Mouse (Mus musculus) kidney, embryonic 14.5 days (tissue): ENCODE results near the gene Phtf2. TPM values are rescaled to one million over a fixed set of nuclear protein-coding genes. Genes with fewer than 3 reads are reported as not detected.
A peak's percentile ranks its signal among the peaks of the same experiment; 100 is the strongest.

ENCODE experiments used
- ATAC-seq: fragments of 200-750 bp; cut with Nextera tagmentation; 2 replicates; pipeline ENCODE4 v1.8.0; 2017; ENCODE audit warnings: moderate number of reproducible peaks, mild to moderate bottlenecking, moderate TSS enrichment, moderate library complexity; ENCODE audit not compliant: low FRiP score, low TSS enrichment
- H3K27ac ChIP-seq: fragments of 300-500 bp; sonication (generic); 2 replicates; pipeline ENCODE4 v1.5.1; 2014; ENCODE audit warnings: low read depth, mild to moderate bottlenecking, low read length, moderate library complexity, mixed read lengths
- H3K27me3 ChIP-seq: fragments of 300-500 bp; sonication (generic); 2 replicates; pipeline ENCODE4 v1.6.1; 2014; ENCODE audit warnings: mild to moderate bottlenecking, low read length; ENCODE audit not compliant: control insufficient read depth, insufficient read depth
- H3K36me3 ChIP-seq: fragments of 300-500 bp; sonication (generic); 2 replicates; pipeline ENCODE4 v1.6.1; 2014; ENCODE audit warnings: low read length, mixed read lengths; ENCODE audit not compliant: control insufficient read depth, insufficient read depth
- H3K4me1 ChIP-seq: fragments of 300-500 bp; sonication (generic); 2 replicates; pipeline ENCODE4 v1.6.1; 2014; ENCODE audit warnings: low read length, mixed read lengths; ENCODE audit not compliant: control insufficient read depth, insufficient read depth
- H3K4me2 ChIP-seq: fragments of 300-500 bp; sonication (generic); replicated peaks from 2 replicates; pipeline ENCODE4 v1.6.1; 2014; ENCODE audit warnings: low read depth, mild to moderate bottlenecking, low read length
- H3K4me3 ChIP-seq: fragments of 300-500 bp; sonication (generic); 2 replicates; pipeline ENCODE4 v1.5.1; 2014; ENCODE audit warnings: mild to moderate bottlenecking, low read length
- H3K9ac ChIP-seq: fragments of 300-500 bp; sonication (generic); 2 replicates; pipeline ENCODE4 v1.6.1; 2014; ENCODE audit warnings: low read depth, mild to moderate bottlenecking, low read length, moderate library complexity
- H3K9me3 ChIP-seq: fragments of 300-500 bp; sonication (generic); 2 replicates; pipeline ENCODE4 v1.6.1; 2016; ENCODE audit warnings: low read length; ENCODE audit not compliant: control insufficient read depth
- WGBS: fragments of 180-500 bp; shearing (Covaris S2); extraction: QIAGEN DNeasy Blood & Tissue Kit; methylation state at CpG from one replicate; pipeline ENCODE4 v1.1.7; 2014; 5-methylcytosine and 5-hydroxymethylcytosine counted together
- polyA plus RNA-seq: library from polyadenylated mRNA; unstranded; fragments of >200 nt; fragmentation: Nextera tagmentation; extraction: Ambion mirVana; gene quantifications from 2 replicates; pipeline ENCODE4 v1.2.1, GENCODE M21; 2014

The Phtf2 gene
- polyA plus RNA-seq, 1 experiment from 2014 or later, result 18.9 TPM

- WGBS, result 79% methylated on average over 11 of the region's 11 CpGs
- Histone ChIP-seq H3K4me2 (no peak overlapping the region), H3K4me1 (no peaks in the 10 kb centered on the region), H3K9me3 (no peaks in the 10 kb centered on the region), H3K4me3 (no peak overlapping the region), H3K36me3 (no peaks in the 10 kb centered on the region), H3K27ac (no peak overlapping the region), H3K9ac (no peak overlapping the region), H3K27me3 (no peaks in the 10 kb centered on the region)
- peak; percentile 28; the same call in 1 of the 2 replicates for ATAC-seq
These were observed 31.7 kb upstream of the Phtf2 start for GRCm38 (mm10) chr5:20913372-20914275.

GRCm38 (mm10) chr5:20911741-20912140, 29.8 kb upstream of the Phtf2 start:
- Histone ChIP-seq H3K4me3 (no peak overlapping the region), H3K36me3 (peaks cover 4% of the 10 kb centered on the region; the same call in 1 of the 2 replicates), H3K27me3 (no peaks in the 10 kb centered on the region), H3K9me3 (no peaks in the 10 kb centered on the region), H3K4me1 (no peaks in the 10 kb centered on the region), H3K27ac (no peak overlapping the region), H3K4me2 (no peak overlapping the region), H3K9ac (no peak overlapping the region)
- no peak for ATAC-seq
- WGBS, result 80% methylated on average over 2 of the region's 2 CpGs

DNA sequence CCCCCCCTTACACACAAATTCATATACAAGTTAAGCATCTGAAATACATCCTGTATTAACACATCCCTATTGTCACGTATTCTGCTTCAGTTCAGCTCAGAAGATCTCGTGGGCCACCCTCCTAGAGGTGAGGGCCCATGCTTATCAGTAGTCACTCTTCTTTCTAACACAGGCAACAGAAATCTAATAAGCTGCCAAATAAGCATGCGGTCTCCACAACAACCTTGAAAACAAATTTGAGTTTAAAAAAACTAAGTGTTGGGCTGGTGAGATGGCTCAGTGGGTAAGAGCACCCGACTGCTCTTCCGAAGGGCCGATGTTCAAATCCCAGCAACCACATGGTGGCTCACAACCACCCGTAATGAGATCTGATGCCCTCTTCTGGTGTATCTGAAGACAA, 24.3 kb upstream of the Phtf2 start:
- Histone ChIP-seq H3K4me3 (no peak overlapping the region), H3K9ac (no peak overlapping the region), H3K9me3 (no peaks in the 10 kb centered on the region), H3K27ac (no peak overlapping the region), H3K27me3 (no peaks in the 10 kb centered on the region), H3K4me2 (no peak overlapping the region), H3K4me1 (no peaks in the 10 kb centered on the region), H3K36me3 (peaks cover 15% of the 10 kb centered on the region; the same call in 1 of the 2 replicates)
- no peak for ATAC-seq
- 92% methylated on average over 7 of the region's 7 CpGs for WGBS

DNA sequence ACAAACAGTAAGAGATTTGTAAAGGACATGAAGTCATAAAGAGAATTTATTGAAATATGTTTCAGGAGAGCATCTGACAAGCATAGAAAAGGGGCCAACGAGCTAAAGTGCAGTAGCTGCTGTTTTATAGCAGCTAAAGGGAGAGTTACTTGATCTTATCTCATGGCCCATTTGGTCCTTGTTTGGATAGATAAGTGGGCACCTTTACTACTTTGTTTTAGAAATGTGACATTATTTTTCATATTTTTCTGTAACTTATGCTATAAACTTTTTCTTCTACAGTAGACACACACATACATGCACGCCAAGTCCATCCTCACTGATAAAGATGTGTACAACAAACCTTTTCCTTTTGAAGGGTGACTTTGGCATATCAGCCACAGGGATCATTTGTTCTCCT, 23.5 kb upstream of the Phtf2 start:
- no peaks in the 10 kb centered on the region for H3K27me3 ChIP-seq
- no peak for ATAC-seq
- H3K27ac ChIP-seq, result no peak overlapping the region
- no peak overlapping the region for H3K9ac ChIP-seq
- 56% methylated on average over 2 of the region's 2 CpGs for WGBS
- no peak overlapping the region for H3K4me3 ChIP-seq
- no peaks in the 10 kb centered on the region for H3K4me1 ChIP-seq
- peaks cover 15% of the 10 kb centered on the region; the same call in 1 of the 2 replicates for H3K36me3 ChIP-seq
- no peak overlapping the region for H3K4me2 ChIP-seq
- no peaks in the 10 kb centered on the region for H3K9me3 ChIP-seq

DNA sequence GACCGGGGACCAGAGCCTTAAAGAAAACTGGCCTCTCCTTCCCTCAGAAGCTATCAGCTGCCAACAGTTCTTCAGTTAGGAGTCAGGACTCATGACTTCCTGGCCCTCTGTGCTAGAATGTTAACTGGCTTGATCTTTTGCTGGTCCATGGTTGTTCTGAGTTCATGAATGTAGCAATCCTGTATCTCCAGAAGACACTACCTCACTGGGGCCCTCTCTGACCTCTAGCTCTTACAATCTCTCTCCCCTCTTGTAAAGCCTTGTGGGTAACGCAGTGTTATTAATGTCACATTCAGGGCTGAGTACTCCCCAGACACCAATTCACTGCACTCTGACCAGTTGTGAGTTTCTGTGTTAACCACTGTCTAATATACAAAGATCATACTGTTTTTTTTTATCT, 22.7 kb upstream of the Phtf2 start:
- no peak overlapping the region for H3K27ac ChIP-seq
- no peak overlapping the region for H3K4me2 ChIP-seq
- no peak overlapping the region for H3K4me3 ChIP-seq
- H3K9ac ChIP-seq, result no peak overlapping the region
- WGBS, result 88% methylated on average over 2 of the region's 2 CpGs
- H3K36me3 ChIP-seq, result peaks cover 15% of the 10 kb centered on the region; the same call in 1 of the 2 replicates
- H3K4me1 ChIP-seq, result no peaks in the 10 kb centered on the region
- no peaks in the 10 kb centered on the region for H3K9me3 ChIP-seq
- no peaks in the 10 kb centered on the region for H3K27me3 ChIP-seq
- ATAC-seq, result no peak

DNA sequence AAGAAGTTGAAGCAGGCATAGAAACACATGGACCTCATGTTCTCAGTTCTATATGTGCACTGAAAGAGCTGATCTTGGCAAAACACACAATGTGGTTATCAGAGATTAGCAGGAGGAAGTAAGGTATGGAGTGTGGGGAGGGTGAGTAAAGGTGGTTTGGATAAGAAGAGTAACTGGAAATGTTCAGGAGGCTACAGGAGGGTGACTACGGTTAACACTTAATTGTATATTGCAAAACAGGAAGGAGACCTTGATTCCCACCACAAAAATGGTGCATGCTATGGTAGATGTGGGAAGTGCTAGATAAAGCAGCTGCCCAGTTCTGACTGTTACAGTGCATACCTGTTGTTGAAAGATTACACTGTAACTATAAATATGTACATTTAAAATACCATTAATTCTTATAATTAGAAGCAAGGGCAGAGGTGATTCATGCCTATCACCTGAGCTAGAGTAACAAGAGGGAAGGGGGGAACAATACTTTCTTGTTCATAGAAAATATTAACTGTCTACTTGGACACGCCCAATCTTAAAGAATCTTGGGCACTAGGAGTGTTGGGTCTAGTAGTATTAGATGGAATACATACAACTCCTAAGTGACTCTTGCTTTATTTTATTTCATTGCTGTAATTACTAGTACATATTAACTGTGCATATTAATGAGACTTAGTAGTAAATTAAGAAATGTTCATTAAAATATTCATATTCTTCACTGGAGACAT, 15.7 kb upstream of the Phtf2 start:
- ATAC-seq, result no peak
- no peak overlapping the region for H3K4me3 ChIP-seq

DNA sequence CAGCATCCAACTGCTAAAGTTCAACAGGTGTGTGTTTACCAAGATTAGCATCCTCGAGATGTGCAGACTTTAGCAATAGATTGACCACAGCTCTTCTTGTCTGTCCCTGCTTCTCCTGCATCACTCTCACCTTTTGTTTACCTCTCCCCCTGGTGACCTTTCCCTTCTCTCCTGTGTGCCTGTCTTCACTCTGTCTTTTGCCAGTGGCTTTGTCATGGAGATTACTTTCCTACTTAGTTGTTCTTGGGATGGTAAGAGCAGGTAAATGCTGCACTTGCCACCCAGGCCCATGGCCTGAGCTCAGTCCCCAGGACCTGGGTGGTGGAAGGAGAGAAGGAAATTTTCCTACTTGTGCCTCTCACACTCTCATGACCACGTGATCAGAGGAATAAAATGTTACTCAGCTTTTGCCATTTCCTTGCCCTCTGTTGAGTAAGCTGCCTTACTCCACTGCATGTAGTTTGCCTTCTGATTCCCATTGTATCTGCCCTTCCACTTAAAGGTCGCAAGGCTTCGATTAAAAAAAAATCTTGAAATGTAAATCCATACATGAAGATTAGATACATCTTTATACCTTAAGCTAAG, 2.2 kb upstream of the Phtf2 start:
- 77% methylated on average over 4 of the region's 4 CpGs for WGBS
- Histone ChIP-seq H3K9me3 (no peaks in the 10 kb centered on the region), H3K9ac (no peak overlapping the region), H3K27me3 (no peaks in the 10 kb centered on the region), H3K27ac (no peak overlapping the region), H3K36me3 (peaks cover 10% of the 10 kb centered on the region; the same call in 1 of the 2 replicates), H3K4me2 (peak overlapping the region; percentile 50; the same call in 1 of the 2 replicates), H3K4me1 (peaks cover 5% of the 10 kb centered on the region), H3K4me3 (no peak overlapping the region)
- no peak for ATAC-seq

More for the DNA sequence above, 15.7 kb upstream of the Phtf2 start:
- Histone ChIP-seq H3K9me3 (no peaks in the 10 kb centered on the region), H3K27ac (no peak overlapping the region), H3K9ac (no peak overlapping the region), H3K4me1 (no peaks in the 10 kb centered on the region), H3K27me3 (no peaks in the 10 kb centered on the region), H3K4me2 (no peak overlapping the region), H3K36me3 (peaks cover 36% of the 10 kb centered on the region)
- WGBS, result 91% methylated on average over 2 of the region's 2 CpGs

GRCm38 (mm10) chr5:20880797-20881775, 838 bp downstream of the Phtf2 start:
- H3K4me3 ChIP-seq, result peak overlapping the region; percentile 85
- peak overlapping the region; percentile 90 for H3K9ac ChIP-seq
- WGBS, result 1% methylated on average over 58 of the region's 64 CpGs
- peaks cover 2% of the 10 kb centered on the region; the same call in 1 of the 2 replicates for H3K36me3 ChIP-seq
- peak overlapping the region; percentile 60 for H3K4me2 ChIP-seq
- H3K4me1 ChIP-seq, result peaks cover 8% of the 10 kb centered on the region
- no peaks in the 10 kb centered on the region for H3K27me3 ChIP-seq
- no peaks in the 10 kb centered on the region for H3K9me3 ChIP-seq
- peak; percentile 45 for ATAC-seq
- H3K27ac ChIP-seq, result peak overlapping the region; percentile 90
